In the genomic region with DNA sequence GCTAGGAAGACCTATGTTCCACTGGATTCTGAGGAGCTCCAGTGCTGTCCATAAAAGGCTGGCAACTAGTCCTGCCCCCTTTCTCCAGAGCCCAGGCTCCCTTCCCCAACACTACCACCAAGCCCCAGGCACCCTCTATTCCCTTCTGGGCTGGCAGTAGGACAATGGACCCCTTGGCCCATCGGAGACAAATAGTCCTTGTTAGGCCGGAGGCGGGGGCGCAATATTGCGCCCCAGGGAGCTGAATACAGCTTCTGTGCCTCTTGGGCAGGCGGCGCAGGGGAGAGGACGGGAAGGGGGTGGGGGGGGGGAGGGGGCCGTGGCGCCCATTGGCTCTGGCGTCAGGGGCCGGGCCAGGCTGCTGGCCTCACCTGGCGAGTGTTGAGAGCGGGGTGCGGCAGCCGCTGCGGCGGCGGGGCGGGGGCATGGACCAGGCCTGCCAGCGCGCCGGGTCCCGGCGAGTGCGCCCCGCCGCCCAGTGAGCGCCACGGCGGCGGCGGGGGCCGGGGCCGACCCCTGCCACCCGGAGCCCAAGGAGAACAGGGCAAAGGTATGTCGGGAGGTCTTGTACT, we compare ENCODE assay signal across 8 mouse cellular contexts. TPM values are rescaled to one million over a fixed set of nuclear protein-coding genes. Genes with fewer than 3 reads are reported as not detected.
DNase-seq lines count a peak whose midpoint lies in the region; ATAC-seq lines count a peak whose summit lies in the region.

A gene (plus strand): TSS at position 346 of the 572 bp plus-strand sequence.

- H3K4me2 ChIP-seq in intestine, embryonic 16.5 days (ENCODE audit: low read depth, low read length), result peak within 1 kb of the TSS; percentile 50

- intact Hi-C loops in left cerebral cortex, postnatal 36 days (cut with DNase I), result no loop called here

- ATAC-seq in intestine, embryonic 16.5 days, result peak; percentile 84

- H3K36me3 ChIP-seq in intestine, embryonic 16.5 days (ENCODE audit: control insufficient read depth, insufficient read depth, low read length), result peaks cover 9% of the 10 kb centered on the region

- peak within 1 kb of the TSS; percentile 69 for H3K9ac ChIP-seq in intestine, embryonic 16.5 days (ENCODE audit: low read depth, low read length)

- H3K9me3 ChIP-seq in intestine, embryonic 16.5 days (ENCODE audit: control insufficient read depth, low read length), result no peaks in the 10 kb centered on the region

- peaks cover 2% of the 10 kb centered on the region; the same call in 1 of the 2 replicates for H3K27me3 ChIP-seq in intestine, embryonic 16.5 days (replicated peaks; ENCODE audit: control insufficient read depth, insufficient read depth, low read length)

- peak within 1 kb of the TSS; percentile 76 for H3K27ac ChIP-seq in intestine, embryonic 16.5 days (ENCODE audit: low read length)

- H3K4me1 ChIP-seq in intestine, embryonic 16.5 days (ENCODE audit: control insufficient read depth, insufficient read depth, low read length), result peaks cover 13% of the 10 kb centered on the region

- under 1% methylated on average over 26 of the region's 37 CpGs for WGBS in intestine, embryonic 16.5 days

- peak within 1 kb of the TSS; percentile 56 for H3K4me3 ChIP-seq in intestine, embryonic 16.5 days (ENCODE audit: low read length)

- peak; percentile 28 for DNase-seq in cerebellum, adult 11-12 months
- DNase-seq in cerebellum, adult 8-10 months, result no peak
- DNase-seq in embryo, embryonic 10.5 days (ENCODE audit: low spot score), result peak; percentile 21
- DNase-seq in left cerebral cortex, postnatal 36 days (ENCODE audit: low spot score in 2 of 2), result peak; percentile 27 to 44
- DNase-seq in mesoderm, embryonic 11.5 days (ENCODE audit: low read depth, low spot score), result peak; percentile 26
- no peak for DNase-seq in adrenal gland, adult 18-20 months (ENCODE audit: low spot score in 2 of 2)
- DNase-seq in adipocyte (ENCODE audit: low spot score), result no peak

RNA-seq across cellular contexts. Expression of the gene that starts here (rescaled TPM):
- 20.1 and 33.3 TPM in 2 replicates for polyA plus RNA-seq in intestine, embryonic 16.5 days (2015; fragmentation: Nextera tagmentation; extraction: Ambion mirVana)
- total RNA-seq in left cerebral cortex, postnatal 36 days (2021), result 10 to 100 TPM; 13.2 to 17.4 TPM
- total RNA-seq in adrenal gland, adult 18-20 months (2021), result not detected

Comparison
In these comparisons a context has a peak if more than half of its experiments do, and no peak if none do; other contexts are left out.
1. RNA of the gene that starts here (total RNA-seq): 13.2 to 17.4 TPM in left cerebral cortex, postnatal 36 days; not detected in adrenal gland, adult 18-20 months; every median in the first group is over 10 times any median in the second.
2. DNase-seq: peak in cerebellum, adult 11-12 months (single experiment), embryo, embryonic 10.5 days (single experiment), left cerebral cortex, postnatal 36 days (2 of 2) and mesoderm, embryonic 11.5 days (single experiment); none in cerebellum, adult 8-10 months (single experiment), adrenal gland, adult 18-20 months (0 of 2) and adipocyte (single experiment).